Mouse (Mus musculus): ENCODE data around the gene Tufm.

GRCm38 (mm10) chr7:126463547-126463946 lies 23.6 kb upstream of the Tufm start:
- TF ChIP-seq CTCF (conservative IDR thresholded peaks at IDR 0.05; ENCODE audit: low read length): no peak
- no peak for TF ChIP-seq POU5F1 (IDR thresholded peaks at IDR 0.05; ENCODE audit: borderline replicate concordance, low read length)
